Mouse (Mus musculus): ENCODE data around the gene Kcnj6.

Gene Kcnj6

GRCm38 (mm10) chr16:94765129-94765528 is 232.4 kb downstream of the Kcnj6 start:
- DNase-seq, result no peak

- no peak for DNase-seq
Measured at GRCm38 (mm10) chr16:94760732-94761131, 236.8 kb downstream of the Kcnj6 start.

DNA sequence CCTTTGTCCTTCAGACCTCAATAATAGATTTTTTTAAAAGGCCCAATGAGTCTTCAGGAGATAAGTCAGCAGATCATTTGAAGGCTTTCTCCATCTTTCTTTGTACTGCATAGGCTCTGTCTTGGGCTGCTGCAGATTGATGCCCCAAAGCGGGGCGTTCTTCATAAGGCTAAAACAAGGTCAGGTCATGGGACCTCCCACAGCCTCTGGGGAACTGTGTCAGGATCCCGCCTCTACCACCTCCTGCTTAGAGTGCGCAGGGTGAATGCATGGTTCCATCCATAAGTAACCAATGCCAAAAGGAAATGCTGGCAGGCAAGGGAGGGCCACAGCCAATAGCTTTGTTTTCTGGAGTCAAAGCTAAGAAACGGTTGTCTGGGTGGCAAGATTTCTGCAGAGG is 237.7 kb downstream of the Kcnj6 start:
- DNase-seq, result no peak

- no peak for DNase-seq
Measured at GRCm38 (mm10) chr16:94758606-94759005, 238.9 kb downstream of the Kcnj6 start.

DNA sequence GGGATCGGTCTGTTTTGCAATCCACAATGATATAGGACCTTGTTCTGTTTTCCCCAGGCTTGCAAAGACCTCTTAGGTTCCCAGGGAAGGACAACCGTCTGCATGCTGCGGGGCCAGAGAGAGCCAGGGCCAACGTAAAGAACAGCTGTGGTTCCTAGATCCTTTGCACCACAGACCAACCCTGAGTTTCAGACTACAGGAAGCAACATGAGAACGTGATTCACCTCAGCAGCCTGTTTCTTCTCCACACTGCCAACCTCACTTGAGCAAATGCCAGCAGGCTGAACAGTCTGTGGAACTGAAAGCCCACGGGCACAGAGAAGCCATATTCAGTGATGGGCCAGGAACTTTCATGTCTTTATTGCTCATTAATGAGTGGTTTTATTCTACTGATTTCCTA is 241.1 kb downstream of the Kcnj6 start:
- no peak for DNase-seq

DNA sequence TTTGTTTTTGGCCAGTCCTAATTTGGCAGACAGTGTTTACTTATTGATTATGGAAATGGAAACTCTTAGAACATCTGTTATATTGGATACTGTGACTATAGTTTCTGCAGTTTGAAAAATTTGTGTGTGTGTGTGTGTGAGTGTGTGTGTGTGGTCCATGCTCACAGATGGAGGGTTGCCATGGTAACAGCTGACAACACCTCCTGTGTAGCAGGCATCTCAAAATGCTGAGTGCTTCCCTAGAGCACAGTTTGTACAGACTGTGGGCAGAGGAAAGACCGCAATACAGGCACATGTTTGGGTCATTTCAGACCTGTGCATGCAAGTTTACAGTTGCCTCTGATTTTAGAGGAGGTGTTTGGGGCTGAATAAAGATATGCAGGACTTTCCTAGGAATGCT is 244.0 kb downstream of the Kcnj6 start:
- DNase-seq, result no peak

GRCm38 (mm10) chr16:94752781-94753180 is 244.7 kb downstream of the Kcnj6 start:
- no peak for DNase-seq

- DNase-seq, result peak; percentile 62 to 63
Measured at GRCm38 (mm10) chr16:94745016-94745415, 252.5 kb downstream of the Kcnj6 start.

- DNase-seq, result peak; percentile 54 to 68
Measured at GRCm38 (mm10) chr16:94743853-94744501, 253.5 kb downstream of the Kcnj6 start.

- no peak for DNase-seq
Measured at GRCm38 (mm10) chr16:94737359-94737687, 260.2 kb downstream of the Kcnj6 start.

DNA sequence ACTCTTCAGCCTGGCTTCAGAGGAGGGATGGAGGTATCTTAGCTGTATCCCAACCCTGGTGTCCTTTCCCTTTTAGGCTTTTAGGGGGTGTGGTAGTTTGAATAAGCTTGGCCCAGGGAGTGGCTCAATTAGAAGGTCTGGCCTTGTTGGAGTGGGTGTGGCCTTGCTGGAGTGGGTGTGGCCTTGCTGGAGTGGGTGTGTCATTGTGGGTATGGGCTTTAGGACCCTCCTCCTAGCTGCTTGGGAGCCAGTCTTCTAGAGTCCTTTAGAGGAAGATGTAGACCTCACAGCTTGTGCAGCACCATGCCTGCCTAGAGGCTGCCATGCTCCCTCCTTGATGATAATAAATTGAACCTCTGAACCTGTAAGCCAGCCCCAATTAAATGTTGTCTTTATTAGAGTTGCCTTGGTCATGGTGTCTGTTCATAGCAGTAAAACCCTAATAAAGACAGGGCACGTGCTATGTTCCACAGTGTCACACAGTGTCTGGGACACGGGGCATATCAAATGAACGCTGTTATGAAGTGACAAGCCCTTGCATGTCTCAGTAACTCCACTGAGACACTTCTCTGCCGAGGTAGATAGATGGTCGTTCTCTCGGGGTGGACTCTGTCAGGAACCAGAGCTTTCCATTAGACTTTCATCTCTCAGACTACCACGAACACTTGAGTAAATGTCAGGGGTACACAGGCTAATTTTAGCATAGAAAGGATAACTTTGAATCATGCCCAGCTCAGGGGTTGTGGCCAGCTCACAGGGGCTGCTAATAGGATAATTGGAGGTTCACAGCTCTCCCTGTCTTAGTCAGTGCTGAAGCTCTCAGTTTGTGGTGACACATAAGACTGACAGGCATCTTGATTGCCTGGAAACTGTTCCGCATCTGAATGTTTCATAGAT is 260.8 kb downstream of the Kcnj6 start:
- no peak for DNase-seq

- DNase-seq, result no peak
Measured at GRCm38 (mm10) chr16:94735472-94735871, 262.0 kb downstream of the Kcnj6 start.

GRCm38 (mm10) chr16:94731027-94731426 is 266.5 kb downstream of the Kcnj6 start:
- no peak for DNase-seq

- DNase-seq, result no peak
Measured at GRCm38 (mm10) chr16:94729236-94729635, 268.3 kb downstream of the Kcnj6 start.

DNA sequence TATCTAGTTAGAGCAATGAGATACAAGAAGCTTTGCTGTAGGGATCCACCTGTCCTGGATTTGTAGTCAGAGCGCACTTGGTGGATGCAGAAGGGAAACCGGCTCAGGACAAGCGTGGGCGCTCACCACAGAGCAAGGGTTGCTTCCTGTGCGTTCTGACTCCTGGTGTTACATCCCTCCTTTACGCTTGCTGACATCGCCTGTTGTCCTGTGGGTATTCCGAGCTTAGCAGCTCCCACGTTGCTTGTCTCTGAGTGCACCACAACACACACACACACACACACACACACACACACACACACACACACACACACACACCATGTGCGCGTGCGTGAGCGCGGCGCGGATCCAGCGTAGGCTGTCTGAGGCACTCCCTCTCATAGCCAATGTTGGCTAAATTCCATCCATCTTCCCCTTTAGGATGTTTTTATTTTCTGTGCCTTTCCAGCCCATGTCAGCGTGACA is 272.7 kb downstream of the Kcnj6 start:
- peak; percentile 47 to 69 for DNase-seq

DNA sequence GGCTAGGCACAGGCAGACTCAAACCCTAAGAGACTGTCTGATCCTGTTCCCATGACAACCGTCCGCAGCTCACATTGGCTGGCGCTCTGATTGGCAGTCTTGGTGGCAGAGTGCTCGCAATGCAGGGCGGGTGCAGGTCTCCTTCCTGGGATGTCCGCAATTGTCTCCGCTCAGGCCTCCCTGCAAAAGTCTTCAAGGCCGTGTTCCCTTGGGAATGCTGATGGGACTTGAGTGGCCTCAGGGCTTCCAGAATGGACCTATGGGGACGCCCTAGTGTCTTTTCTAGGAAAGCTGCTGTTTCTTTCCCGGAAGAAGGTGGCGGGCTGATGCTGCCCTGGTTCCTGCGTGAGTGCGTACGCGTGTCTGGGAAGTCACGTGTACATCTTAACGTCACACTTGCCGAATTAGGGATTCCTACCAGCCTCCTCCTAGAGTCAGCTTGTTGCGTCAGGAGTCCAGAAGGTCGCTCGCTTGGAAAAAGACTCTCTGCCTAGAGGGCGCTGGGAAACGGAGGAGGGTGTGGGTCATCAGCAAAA is 273.4 kb downstream of the Kcnj6 start:
- peak; percentile 88 to 95 for DNase-seq

GRCm38 (mm10) chr16:94722936-94723335 is 274.6 kb downstream of the Kcnj6 start:
- DNase-seq, result peak in 1 of 2 experiments; percentile 15

- no peak for DNase-seq
Measured at GRCm38 (mm10) chr16:94721549-94722006, 275.9 kb downstream of the Kcnj6 start.

GRCm38 (mm10) chr16:94720476-94721153 is 276.9 kb downstream of the Kcnj6 start:
- no peak for DNase-seq

DNA sequence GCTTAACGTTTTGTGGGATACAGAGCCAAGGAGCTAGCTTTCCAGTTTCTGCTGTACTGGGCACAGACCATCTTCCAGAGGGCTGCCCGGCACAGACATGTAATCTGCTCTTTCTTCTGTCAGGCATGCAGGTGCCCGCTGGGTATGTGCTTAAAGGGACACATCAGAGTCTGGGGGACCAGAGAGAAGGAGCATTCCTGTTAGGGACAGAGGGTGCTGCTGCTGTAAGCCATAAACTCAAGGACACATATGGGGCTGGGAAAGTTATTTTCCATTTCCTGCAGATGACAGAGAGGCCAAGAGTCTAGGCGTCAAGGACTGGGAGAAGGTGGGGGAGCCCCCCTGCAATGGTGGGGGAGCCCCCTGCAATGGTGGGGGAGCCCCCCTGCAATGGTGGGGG is 278.0 kb downstream of the Kcnj6 start:
- DNase-seq, result no peak

GRCm38 (mm10) chr16:94718919-94719318 is 278.6 kb downstream of the Kcnj6 start:
- no peak for DNase-seq

DNA sequence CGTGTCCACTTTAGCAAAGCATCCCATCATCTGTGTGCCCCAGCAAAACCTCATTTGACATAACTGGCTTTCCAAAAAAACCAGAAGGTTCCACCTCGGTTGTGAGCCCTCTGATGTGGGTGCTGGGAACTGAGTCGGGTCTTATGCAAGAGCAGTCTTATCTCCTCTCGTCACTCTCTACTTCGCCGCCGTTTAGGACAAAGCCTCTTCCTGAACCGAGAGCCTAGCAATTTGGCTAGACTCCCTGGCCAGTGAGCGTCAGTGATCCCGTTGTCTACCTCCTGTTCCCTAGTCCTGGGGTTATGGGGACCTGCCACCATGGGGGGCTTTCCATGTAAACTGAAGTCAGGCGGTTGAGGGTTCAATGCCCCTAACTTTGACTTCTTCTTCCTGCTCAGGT is 280.4 kb downstream of the Kcnj6 start:
- no peak for DNase-seq

- no peak for DNase-seq
Measured at GRCm38 (mm10) chr16:94714483-94714882, 283.0 kb downstream of the Kcnj6 start.
